Mouse (Mus musculus) forebrain, postnatal 0 days (tissue): ENCODE results near the gene Matn1. TPM values are rescaled to one million over a fixed set of nuclear protein-coding genes. Genes with fewer than 3 reads are reported as not detected.

Experiments used
- ATAC-seq: fragments of 200-750 bp; cut with Nextera tagmentation; 2 replicates; pipeline ENCODE4 v1.8.0; 2017; ENCODE audit warnings: mild to moderate bottlenecking, moderate library complexity
- DNase-seq: peaks from one replicate; pipeline ENCODE4 v3.0.0-alpha.2; 2015
- H3K27ac ChIP-seq: fragments of 300-500 bp; sonication (generic); 2 replicates; pipeline ENCODE4 v1.5.1; 2014; ENCODE audit warnings: low read depth, mild to moderate bottlenecking, antibody characterized with exemption, low read length, moderate library complexity, mixed read lengths
- H3K27me3 ChIP-seq: fragments of 300-500 bp; sonication (generic); 2 replicates; pipeline ENCODE4 v1.6.1; 2014; ENCODE audit warnings: mild to moderate bottlenecking, low read length, mixed read lengths; ENCODE audit not compliant: insufficient read depth
- H3K36me3 ChIP-seq: fragments of 300-500 bp; sonication (generic); 2 replicates; pipeline ENCODE4 v1.6.1; 2014; ENCODE audit warnings: mild to moderate bottlenecking, moderate library complexity; ENCODE audit not compliant: insufficient read depth
- H3K4me1 ChIP-seq: fragments of 300-500 bp; sonication (generic); 2 replicates; pipeline ENCODE4 v1.6.1; 2014; ENCODE audit warnings: antibody characterized with exemption; ENCODE audit not compliant: insufficient read depth
- H3K4me2 ChIP-seq: fragments of 300-500 bp; sonication (generic); 2 replicates; pipeline ENCODE4 v1.6.1; 2014; ENCODE audit warnings: low read depth, mild to moderate bottlenecking, moderate library complexity
- H3K4me3 ChIP-seq: fragments of 300-500 bp; sonication (generic); 2 replicates; pipeline ENCODE4 v1.5.1; 2014; ENCODE audit warnings: low read depth, low read length, mixed read lengths
- H3K9ac ChIP-seq: fragments of 300-500 bp; sonication (generic); 2 replicates; pipeline ENCODE4 v1.6.1; 2014; ENCODE audit warnings: mild to moderate bottlenecking
- H3K9me3 ChIP-seq: fragments of 300-500 bp; sonication (generic); 2 replicates; pipeline ENCODE4 v1.6.1; 2016; ENCODE audit warnings: low read length
- CTCF ChIP-seq: sonication (generic); IDR thresholded peaks from 2 replicates; pipeline ENCODE4 v1.5.1; 2016; ENCODE audit warnings: antibody characterized with exemption, control low read depth, low read depth
- WGBS: fragments of 180-500 bp; shearing (Covaris S2); extraction: QIAGEN DNeasy Blood & Tissue Kit; methylation state at CpG from one replicate; pipeline ENCODE4 v1.1.7; 2014; 5-methylcytosine and 5-hydroxymethylcytosine counted together
- polyA plus RNA-seq: library from polyadenylated mRNA; unstranded; fragments of >200 nt; fragmentation: Nextera tagmentation; extraction: Ambion mirVana; gene quantifications from 2 replicates; pipeline ENCODE4 v1.2.1, GENCODE M21; 2015
- total RNA-seq: library from RNA; depleted of rRNA; stranded (reverse); fragments of >200 nt; gene quantifications from 2 replicates; pipeline ENCODE4 v1.2.3, GENCODE M21; 2014

Matn1 gene
- total and polyA plus RNA-seq, 2 experiments from 2014 or later, result 0.24 to 0.27 TPM

GRCm38 (mm10) chr4:130958812-130959211 is 14.6 kb downstream of the Matn1 start:
- Histone ChIP-seq H3K9me3 (no peaks in the 10 kb centered on the region), H3K27me3 (no peaks in the 10 kb centered on the region), H3K4me3 (no peak overlapping the region), H3K4me1 (no peaks in the 10 kb centered on the region), H3K9ac (no peak overlapping the region), H3K4me2 (no peak overlapping the region), H3K27ac (no peak overlapping the region), H3K36me3 (no peaks in the 10 kb centered on the region)
- no peak for ATAC-seq
- 65% methylated on average over 5 of the region's 5 CpGs for WGBS
- TF ChIP-seq CTCF, result no peak
- DNase-seq, result no peak

GRCm38 (mm10) chr4:130959678-130960077 is 15.5 kb downstream of the Matn1 start:
- ATAC-seq, result no peak
- no peak overlapping the region for H3K4me2 ChIP-seq
- no peak overlapping the region for H3K4me3 ChIP-seq
- no peak overlapping the region for H3K27ac ChIP-seq
- no peaks in the 10 kb centered on the region for H3K4me1 ChIP-seq
- DNase-seq, result no peak
- no peak overlapping the region for H3K9ac ChIP-seq
- no peaks in the 10 kb centered on the region for H3K27me3 ChIP-seq
- H3K9me3 ChIP-seq, result no peaks in the 10 kb centered on the region
- 49% methylated on average over 6 of the region's 6 CpGs for WGBS
- no peaks in the 10 kb centered on the region for H3K36me3 ChIP-seq
- no peak for TF ChIP-seq CTCF

GRCm38 (mm10) chr4:130960118-130960734 is 16.0 kb downstream of the Matn1 start:
- Histone ChIP-seq H3K36me3 (no peaks in the 10 kb centered on the region), H3K27me3 (no peaks in the 10 kb centered on the region), H3K9ac (no peak overlapping the region), H3K4me1 (no peaks in the 10 kb centered on the region), H3K27ac (no peak overlapping the region), H3K9me3 (no peaks in the 10 kb centered on the region), H3K4me3 (no peak overlapping the region), H3K4me2 (no peak overlapping the region)
- WGBS, result 27% methylated on average over 9 of the region's 9 CpGs
- TF ChIP-seq CTCF, result peak; percentile 99
- peak; percentile 89 for ATAC-seq
- peak; percentile 91 for DNase-seq

GRCm38 (mm10) chr4:130971278-130971677 is 27.1 kb downstream of the Matn1 start:
- no peak for ATAC-seq
- Histone ChIP-seq H3K9me3 (no peaks in the 10 kb centered on the region), H3K9ac (no peak overlapping the region), H3K4me3 (no peak overlapping the region), H3K4me1 (peaks cover 3% of the 10 kb centered on the region; the same call in 1 of the 2 replicates), H3K4me2 (no peak overlapping the region), H3K36me3 (no peaks in the 10 kb centered on the region), H3K27me3 (no peaks in the 10 kb centered on the region), H3K27ac (no peak overlapping the region)
- no peak for DNase-seq
- TF ChIP-seq CTCF, result 0 out of 2 replicates have a peak, but pooled peaks have one; percentile 16
- 98% methylated on average over 1 of the region's 1 CpGs for WGBS

GRCm38 (mm10) chr4:130972421-130972829 is 28.2 kb downstream of the Matn1 start:
- ATAC-seq (peak; percentile 59), DNase-seq (peak; percentile 50)
- no peak overlapping the region for H3K9ac ChIP-seq
- TF ChIP-seq CTCF, result no peak
- no peaks in the 10 kb centered on the region for H3K27me3 ChIP-seq
- no peak overlapping the region for H3K4me2 ChIP-seq
- H3K4me3 ChIP-seq, result no peak overlapping the region
- H3K36me3 ChIP-seq, result no peaks in the 10 kb centered on the region
- peak overlapping the region; percentile 24 for H3K27ac ChIP-seq
- H3K9me3 ChIP-seq, result no peaks in the 10 kb centered on the region
- peaks cover 3% of the 10 kb centered on the region; the same call in 1 of the 2 replicates for H3K4me1 ChIP-seq
- 19% methylated on average over 5 of the region's 5 CpGs for WGBS

- no peaks in the 10 kb centered on the region for H3K9me3 ChIP-seq
- peak overlapping the region; percentile 22 for H3K27ac ChIP-seq
- no peak overlapping the region for H3K4me3 ChIP-seq
- TF ChIP-seq CTCF, result no peak
- H3K36me3 ChIP-seq, result no peaks in the 10 kb centered on the region
- peak; percentile 89 for DNase-seq
- H3K4me1 ChIP-seq, result peaks cover 3% of the 10 kb centered on the region; the same call in 1 of the 2 replicates
- H3K27me3 ChIP-seq, result no peaks in the 10 kb centered on the region
- no peak overlapping the region for H3K4me2 ChIP-seq
- 15% methylated on average over 19 of the region's 19 CpGs for WGBS
- H3K9ac ChIP-seq, result no peak overlapping the region
- ATAC-seq, result peak; percentile 71
These were observed 29.4 kb downstream of the Matn1 start for GRCm38 (mm10) chr4:130973332-130974263.

- Histone ChIP-seq H3K36me3 (no peaks in the 10 kb centered on the region), H3K4me2 (no peak overlapping the region), H3K27ac (no peak overlapping the region), H3K9me3 (no peaks in the 10 kb centered on the region), H3K4me3 (no peak overlapping the region), H3K9ac (no peak overlapping the region), H3K27me3 (no peaks in the 10 kb centered on the region), H3K4me1 (no peaks in the 10 kb centered on the region)
- ATAC-seq (no peak), DNase-seq (no peak)
- no peak for TF ChIP-seq CTCF
- 69% methylated on average over 3 of the region's 3 CpGs for WGBS
These were observed 34.8 kb downstream of the Matn1 start for GRCm38 (mm10) chr4:130978981-130979380.
